Mouse (Mus musculus): ENCODE results near the gene Snap29.

GRCm38 (mm10) chr16:17410209-17410608 is 4.4 kb downstream of the Snap29 start:
- no peak for TF ChIP-seq CTCF (IDR thresholded peaks at IDR 0.05; ENCODE audit: borderline replicate concordance, extremely low read depth, insufficient read depth, insufficient read length)
- TF ChIP-seq POLR2A (IDR thresholded peaks at IDR 0.05; ENCODE audit: borderline replicate concordance, extremely low read depth, insufficient read depth, insufficient read length, poor library complexity, severe bottlenecking) = no peak

Measured in brain, embryonic 14.5 days (tissue).